Mouse (Mus musculus) macrophage (primary cell): ENCODE results near the gene Meltf. TPM values are rescaled to one million over a fixed set of nuclear protein-coding genes. Genes with fewer than 3 reads are reported as not detected.

Experiments used
- H3K27ac ChIP-seq: fragments of 350-480 bp; formaldehyde crosslinking; 2 replicates; pipeline ENCODE4 v1.9.0; 2021
- H3K36me3 ChIP-seq: fragments of 350-480 bp; formaldehyde crosslinking; 2 replicates; pipeline ENCODE4 v1.9.0; 2021; ENCODE audit errors: inconsistent target
- H3K4me3 ChIP-seq: fragments of 350-480 bp; formaldehyde crosslinking; 2 replicates; pipeline ENCODE4 v1.9.0; 2021; ENCODE audit errors: inconsistent target
- H3K79me2 ChIP-seq: fragments of 350-480 bp; formaldehyde crosslinking; 2 replicates; pipeline ENCODE4 v1.9.0; 2021; ENCODE audit errors: inconsistent target
- WGBS: methylation state at CpG from one replicate; pipeline ENCODE4 v1.1.7; 2026; ENCODE audit warnings: inconsistent platforms; ENCODE audit not compliant: missing documents; 5-methylcytosine and 5-hydroxymethylcytosine counted together
- polyA plus RNA-seq: library from polyadenylated mRNA; stranded (reverse); fragments of 250-400 nt; gene quantifications from 3 replicates; pipeline ENCODE4 v1.2.4, GENCODE M21; 2018; ENCODE audit warnings: inconsistent platforms

Gene Meltf
- polyA plus RNA-seq, 1 experiment from 2014 or later = not detected

- no peaks in the 10 kb centered on the region for H3K79me2 ChIP-seq
- no peaks in the 10 kb centered on the region for H3K36me3 ChIP-seq
- 84% methylated on average over 10 of the region's 10 CpGs for WGBS
- no peak overlapping the region for H3K4me3 ChIP-seq
- no peak overlapping the region for H3K27ac ChIP-seq
Observed at GRCm38 (mm10) chr16:31876386-31876785, 2.2 kb upstream of the Meltf start.

- 87% methylated on average over 6 of the region's 6 CpGs for WGBS
- Histone ChIP-seq H3K79me2 (no peaks in the 10 kb centered on the region), H3K36me3 (no peaks in the 10 kb centered on the region), H3K27ac (no peak overlapping the region), H3K4me3 (no peak overlapping the region)
Observed at GRCm38 (mm10) chr16:31878052-31878451, 558 bp upstream of the Meltf start.

- H3K79me2 ChIP-seq = no peaks in the 10 kb centered on the region
- 92% methylated on average over 7 of the region's 8 CpGs for WGBS
- H3K4me3 ChIP-seq = no peak overlapping the region
- H3K36me3 ChIP-seq = no peaks in the 10 kb centered on the region
- no peak overlapping the region for H3K27ac ChIP-seq
Observed at GRCm38 (mm10) chr16:31880146-31880840, 1.7 kb downstream of the Meltf start.

GRCm38 (mm10) chr16:31882381-31882908 is 3.8 kb downstream of the Meltf start:
- H3K27ac ChIP-seq = no peak overlapping the region
- H3K79me2 ChIP-seq = no peaks in the 10 kb centered on the region
- H3K4me3 ChIP-seq = no peak overlapping the region
- no peaks in the 10 kb centered on the region for H3K36me3 ChIP-seq
- WGBS = 83% methylated on average over 8 of the region's 9 CpGs

GRCm38 (mm10) chr16:31883302-31883701 is 4.7 kb downstream of the Meltf start:
- Histone ChIP-seq H3K36me3 (no peaks in the 10 kb centered on the region), H3K4me3 (no peak overlapping the region), H3K27ac (no peak overlapping the region), H3K79me2 (no peaks in the 10 kb centered on the region)
- 77% methylated on average over 14 of the region's 14 CpGs for WGBS

- no peak overlapping the region for H3K4me3 ChIP-seq
- no peak overlapping the region for H3K27ac ChIP-seq
- WGBS = 31% methylated on average over 5 of the region's 6 CpGs
- H3K79me2 ChIP-seq = no peaks in the 10 kb centered on the region
- no peaks in the 10 kb centered on the region for H3K36me3 ChIP-seq
Observed at GRCm38 (mm10) chr16:31883902-31884301, 5.3 kb downstream of the Meltf start.

GRCm38 (mm10) chr16:31890907-31891306 is 12.3 kb downstream of the Meltf start:
- Histone ChIP-seq H3K27ac (no peak overlapping the region), H3K36me3 (no peaks in the 10 kb centered on the region), H3K79me2 (no peaks in the 10 kb centered on the region), H3K4me3 (no peak overlapping the region)
- WGBS = 86% methylated on average over 7 of the region's 7 CpGs

GRCm38 (mm10) chr16:31893396-31894141 is 15.0 kb downstream of the Meltf start:
- Histone ChIP-seq H3K27ac (no peak overlapping the region), H3K79me2 (no peaks in the 10 kb centered on the region), H3K4me3 (no peak overlapping the region), H3K36me3 (no peaks in the 10 kb centered on the region)
- WGBS = 87% methylated on average over 5 of the region's 5 CpGs

- WGBS = 39% methylated on average over 26 of the region's 29 CpGs
- Histone ChIP-seq H3K36me3 (no peaks in the 10 kb centered on the region), H3K79me2 (no peaks in the 10 kb centered on the region), H3K27ac (no peak overlapping the region), H3K4me3 (no peak overlapping the region)
Observed at GRCm38 (mm10) chr16:31896971-31897774, 18.6 kb downstream of the Meltf start.

GRCm38 (mm10) chr16:31898546-31899326 is 20.1 kb downstream of the Meltf start:
- WGBS = 95% methylated on average over 18 of the region's 18 CpGs
- H3K4me3 ChIP-seq = no peak overlapping the region
- H3K27ac ChIP-seq = no peak overlapping the region
- H3K79me2 ChIP-seq = no peaks in the 10 kb centered on the region
- H3K36me3 ChIP-seq = no peaks in the 10 kb centered on the region

GRCm38 (mm10) chr16:31901886-31902285 is 23.3 kb downstream of the Meltf start:
- no peak overlapping the region for H3K4me3 ChIP-seq
- no peaks in the 10 kb centered on the region for H3K36me3 ChIP-seq
- H3K79me2 ChIP-seq = no peaks in the 10 kb centered on the region
- WGBS = 100% methylated on average over 1 of the region's 1 CpGs
- no peak overlapping the region for H3K27ac ChIP-seq

GRCm38 (mm10) chr16:31903239-31903638 is 24.6 kb downstream of the Meltf start:
- WGBS = 87% methylated on average over 8 of the region's 8 CpGs
- H3K36me3 ChIP-seq = no peaks in the 10 kb centered on the region
- H3K27ac ChIP-seq = no peak overlapping the region
- H3K4me3 ChIP-seq = no peak overlapping the region
- no peaks in the 10 kb centered on the region for H3K79me2 ChIP-seq

GRCm38 (mm10) chr16:31905331-31905730 is 26.7 kb downstream of the Meltf start:
- Histone ChIP-seq H3K36me3 (no peaks in the 10 kb centered on the region), H3K4me3 (no peak overlapping the region), H3K79me2 (no peaks in the 10 kb centered on the region), H3K27ac (no peak overlapping the region)
- WGBS = 87% methylated on average over 4 of the region's 4 CpGs
